Mouse (Mus musculus): Measurements from ENCODE around the gene Resf1.
"Not testable (repeated sequence)": the region's sequence is repeated elsewhere in the genome, so short reads cannot be mapped to it uniquely, and the experiment has no call there.

Gene Resf1

DNA sequence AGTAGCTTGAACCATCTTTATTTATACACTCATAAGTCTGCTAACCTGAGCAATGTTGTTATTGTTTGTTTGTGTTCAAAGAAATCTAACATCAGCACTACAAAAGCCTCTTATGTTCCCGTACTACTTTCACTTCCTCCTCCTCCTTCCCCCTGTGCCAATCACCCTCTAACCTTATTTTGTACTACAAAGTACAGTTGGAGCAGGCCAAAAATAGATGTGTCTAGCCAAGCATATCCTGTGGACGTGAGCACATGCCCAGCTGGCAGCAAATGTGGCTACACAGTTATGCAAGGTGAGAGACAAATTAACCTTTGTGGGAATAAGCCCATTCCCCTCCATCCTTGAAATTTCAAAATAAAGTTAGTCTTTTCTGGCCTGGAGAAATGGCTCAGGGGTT, 34.6 kb downstream of the Resf1 start:
- DNase-seq (ENCODE audit: low spot score in 2 of 2), result no peak

DNA sequence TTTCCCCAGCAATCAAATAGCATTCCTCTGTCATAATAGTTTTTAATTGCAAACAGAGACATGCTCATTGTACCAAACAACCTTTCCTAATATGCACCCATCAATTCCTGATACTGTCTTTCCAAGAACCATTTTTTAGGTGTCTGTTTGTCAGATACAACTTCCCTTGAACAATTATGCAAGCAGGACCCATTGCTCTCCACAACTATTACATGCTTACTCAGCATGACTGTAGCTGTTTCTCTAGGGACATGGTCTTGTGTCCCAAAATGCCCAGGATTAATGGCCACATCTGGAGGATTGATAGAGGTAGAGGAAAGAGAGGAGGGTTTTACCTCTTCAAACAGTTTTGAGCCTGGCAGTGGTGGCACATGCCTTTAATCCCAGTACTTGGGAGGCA, 35.2 kb downstream of the Resf1 start:
- DNase-seq (ENCODE audit: low spot score in 2 of 2), result no peak

DNA sequence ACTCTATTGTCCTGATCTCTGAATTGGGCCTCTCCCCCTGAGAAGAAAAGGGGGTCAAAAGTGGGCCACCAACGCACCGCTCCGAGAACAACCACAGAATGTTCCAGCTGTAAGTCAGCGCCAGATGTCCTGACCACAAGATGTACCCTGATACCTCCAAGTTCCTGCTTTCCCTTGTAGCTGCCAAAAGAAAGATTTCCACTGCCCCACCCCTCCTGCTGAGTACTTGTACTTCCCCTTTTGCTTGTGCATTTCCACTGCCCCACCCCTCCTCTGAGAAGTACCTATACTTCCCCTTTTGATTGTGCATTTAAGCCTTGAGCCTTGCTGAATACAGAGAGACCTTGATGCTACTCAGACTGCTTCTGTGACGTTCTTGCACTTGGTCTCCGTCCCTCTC, 39.0 kb downstream of the Resf1 start:
- not testable (repeated sequence) for DNase-seq (ENCODE audit: low spot score in 2 of 2)

DNA sequence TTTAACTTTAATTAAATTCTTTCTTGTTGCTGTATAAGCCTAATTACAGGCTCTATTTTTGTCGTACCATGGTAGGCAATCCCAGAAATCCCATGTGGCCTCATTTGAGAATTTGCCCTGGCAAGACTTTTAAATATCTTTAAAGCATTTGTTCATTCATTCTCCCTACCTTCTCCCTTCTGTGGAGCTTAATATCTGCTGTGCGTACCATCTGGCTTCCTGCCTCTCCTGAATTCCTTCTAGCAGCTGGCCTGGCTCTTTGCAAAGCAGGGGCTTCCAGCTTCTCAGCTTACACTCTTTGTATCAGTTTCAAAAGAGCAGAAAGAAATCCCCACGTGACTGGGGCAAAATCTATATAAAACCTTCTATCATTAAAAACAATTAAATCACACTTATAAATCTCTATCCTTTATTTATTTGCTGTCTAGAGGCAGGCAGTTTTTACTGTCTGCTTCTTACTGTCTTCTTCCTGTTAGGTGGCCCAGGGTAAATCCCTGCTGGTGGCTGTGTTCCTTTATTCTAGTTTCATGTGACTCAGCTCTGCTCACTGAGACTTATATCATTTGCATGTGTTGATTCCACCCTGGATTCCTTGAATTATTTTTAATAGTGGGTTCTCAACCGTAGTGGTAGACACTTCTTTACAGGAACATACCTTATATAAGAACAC, 45.7 kb downstream of the Resf1 start:
- DNase-seq (ENCODE audit: low spot score in 2 of 2), result no peak

DNA sequence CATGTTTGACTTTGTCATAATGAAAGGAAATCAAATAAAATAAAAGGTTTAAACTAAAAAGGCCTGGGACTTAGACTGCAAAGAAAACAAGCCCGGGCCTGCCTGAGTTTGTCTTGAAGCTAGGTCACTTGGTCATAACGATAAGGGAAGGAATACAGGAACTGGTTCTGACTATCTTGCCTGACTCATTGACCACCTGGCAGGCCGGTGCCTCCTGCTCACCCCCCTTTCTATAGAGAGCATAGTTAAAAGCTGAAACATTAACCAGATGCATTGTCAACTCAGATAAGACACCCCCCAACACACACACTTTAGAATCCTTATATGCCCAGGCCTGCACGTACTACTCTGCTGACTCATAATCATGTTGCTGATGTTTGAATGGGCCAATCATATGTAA, 46.6 kb downstream of the Resf1 start:
- DNase-seq (ENCODE audit: low spot score in 2 of 2), result not testable (repeated sequence)

DNA sequence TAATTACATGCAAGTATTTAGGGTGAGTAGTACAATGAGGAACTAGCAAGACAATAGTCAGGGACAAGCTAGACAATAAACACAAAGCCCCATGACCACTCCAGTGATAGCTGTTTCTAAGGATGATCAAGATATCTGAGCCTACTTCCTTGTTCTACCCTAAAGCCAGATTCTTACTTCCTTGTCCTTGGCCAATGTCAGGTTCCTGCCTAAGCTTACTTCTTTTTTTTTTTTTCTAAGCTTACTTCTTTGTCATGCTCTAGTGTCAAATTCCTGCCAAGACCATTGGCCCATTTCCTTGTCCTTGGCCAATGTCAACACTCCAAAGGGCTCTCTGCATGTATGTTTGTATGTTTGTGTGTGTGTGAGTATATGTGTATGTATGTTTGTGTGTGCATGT, 47.9 kb downstream of the Resf1 start:
- no peak for DNase-seq (ENCODE audit: low spot score in 2 of 2)

DNA sequence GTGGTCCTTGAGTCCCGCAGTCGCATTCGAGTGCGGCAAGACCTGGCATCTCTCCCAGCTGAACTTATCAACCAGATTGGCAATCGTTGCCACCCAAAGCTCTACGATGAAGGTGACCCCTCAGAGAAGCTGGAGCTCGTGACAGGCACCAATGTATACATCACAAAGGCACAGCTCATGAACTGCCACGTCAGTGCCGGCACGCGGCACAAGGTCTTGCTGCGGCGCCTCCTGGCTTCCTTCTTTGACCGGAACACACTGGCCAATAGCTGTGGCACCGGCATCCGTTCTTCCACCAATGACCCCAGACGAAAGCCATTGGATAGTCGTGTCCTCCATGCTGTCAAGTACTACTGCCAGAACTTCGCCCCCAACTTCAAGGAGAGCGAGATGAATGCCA, 53.3 kb downstream of the Resf1 start:
- not testable (repeated sequence) for DNase-seq (ENCODE audit: low spot score in 2 of 2)

DNA sequence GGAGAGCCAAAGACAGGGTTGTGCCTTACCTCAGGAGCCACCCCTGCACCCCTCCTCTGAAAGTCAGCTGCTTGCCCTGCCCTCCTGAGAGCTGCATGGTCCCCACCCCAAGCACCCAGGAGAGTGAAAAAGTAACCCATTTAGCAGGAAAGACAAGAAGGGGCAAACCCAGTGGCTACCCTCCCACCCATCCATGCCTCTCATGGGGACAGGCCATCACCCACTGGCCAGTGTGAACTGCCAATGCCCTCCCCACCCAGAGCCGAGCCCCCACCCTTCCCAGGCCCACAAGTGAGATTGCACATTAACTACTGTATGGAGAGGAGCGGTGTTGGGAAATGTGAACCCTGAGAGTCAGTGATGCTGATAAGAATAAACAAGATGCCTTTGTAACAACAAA, 56.8 kb downstream of the Resf1 start:
- not testable (repeated sequence) for DNase-seq (ENCODE audit: low spot score in 2 of 2)

DNA sequence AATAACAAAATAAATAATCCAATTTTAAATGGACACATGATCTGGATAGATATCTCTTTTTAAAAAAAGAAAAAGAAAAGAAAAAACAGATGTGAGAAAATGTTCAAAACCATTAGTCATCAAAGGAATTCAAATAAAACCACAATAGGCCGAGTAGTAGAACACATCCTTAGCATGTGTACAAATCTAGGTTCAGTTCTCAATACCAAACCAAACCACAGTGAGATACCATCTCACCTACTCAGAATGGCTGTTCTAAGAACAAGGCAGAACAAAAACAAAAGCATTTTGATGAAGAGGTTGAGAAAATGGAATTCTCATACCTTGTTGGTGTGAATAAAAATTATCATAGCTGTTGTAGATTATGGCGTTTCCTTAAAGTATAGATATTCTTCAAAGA, 57.2 kb downstream of the Resf1 start:
- DNase-seq (ENCODE audit: low spot score in 2 of 2), result no peak

DNA sequence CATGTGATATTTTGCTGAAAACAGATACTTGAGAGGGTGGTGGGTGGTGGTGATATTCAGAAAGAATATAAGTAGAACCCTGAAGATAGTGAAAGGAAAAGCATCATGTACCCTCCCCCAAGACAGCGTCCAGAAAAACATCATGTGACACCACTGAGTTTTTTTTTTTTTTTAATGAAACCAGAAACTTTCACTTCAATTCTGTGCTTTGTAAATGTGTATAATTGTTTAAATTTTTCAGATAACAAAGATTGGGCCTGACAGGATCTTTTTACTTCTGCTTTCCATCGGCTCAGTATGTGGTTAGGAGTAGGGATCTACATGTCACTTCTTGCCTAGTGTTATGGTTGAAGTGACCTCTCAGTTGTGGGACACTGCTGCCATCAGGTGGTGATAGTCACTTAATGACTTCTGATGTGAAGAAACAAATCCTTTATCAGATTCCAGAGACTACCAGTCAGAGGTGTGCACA, 65.8 kb downstream of the Resf1 start:
- peak; percentile 4 to 34 for DNase-seq (ENCODE audit: low spot score in 2 of 2)

DNA sequence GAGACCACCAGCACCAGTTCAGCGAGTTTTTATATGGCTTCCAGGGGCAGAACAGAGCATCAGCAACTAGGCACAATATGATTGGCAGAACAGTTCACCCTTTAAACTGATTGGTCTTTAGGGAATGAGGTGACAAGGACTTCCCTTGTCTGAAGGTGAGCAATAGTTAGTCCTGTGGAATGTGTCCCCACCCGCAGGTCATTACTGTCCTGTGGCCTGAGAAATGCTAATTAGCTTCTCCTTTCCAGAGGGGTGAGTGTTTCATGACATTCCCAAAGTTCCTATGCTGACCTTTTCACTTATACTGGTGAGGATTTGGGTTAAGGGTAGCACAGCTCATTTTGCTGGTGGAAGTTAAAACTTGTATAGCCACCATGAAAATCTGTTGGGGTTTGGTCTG, 74.3 kb downstream of the Resf1 start:
- DNase-seq (ENCODE audit: low spot score in 2 of 2), result no peak
